Mouse (Mus musculus) left cerebral cortex, adult 11 months (tissue): ENCODE results near the gene Dedd2.

Experiments used
- DNase-seq: peaks from one replicate; pipeline ENCODE4 v3.0.0; 2022; ENCODE audit warnings: low spot score

Dedd2 gene

GRCm38 (mm10) chr7:25246079-25246758 lies 25.8 kb upstream of the Dedd2 start:
- DNase-seq, result no peak

- no peak for DNase-seq
Observed at GRCm38 (mm10) chr7:25244562-25245369, 24.4 kb upstream of the Dedd2 start.

- no peak for DNase-seq
Observed at GRCm38 (mm10) chr7:25243361-25243760, 22.9 kb upstream of the Dedd2 start.

GRCm38 (mm10) chr7:25241062-25241461 lies 20.6 kb upstream of the Dedd2 start:
- DNase-seq, result no peak

GRCm38 (mm10) chr7:25240631-25241030 lies 20.2 kb upstream of the Dedd2 start:
- no peak for DNase-seq

GRCm38 (mm10) chr7:25238829-25239623 lies 18.6 kb upstream of the Dedd2 start:
- no peak for DNase-seq

- DNase-seq, result peak; percentile 95
Observed at GRCm38 (mm10) chr7:25238015-25238706, 17.7 kb upstream of the Dedd2 start.

- peak; percentile 96 for DNase-seq
Observed at GRCm38 (mm10) chr7:25237249-25238014, 17.0 kb upstream of the Dedd2 start, which contains the start of gene Gsk3a. TSS of gene Gsk3a (minus strand) at chr7:25237851.

GRCm38 (mm10) chr7:25235526-25235925 lies 15.1 kb upstream of the Dedd2 start:
- no peak for DNase-seq

- DNase-seq, result no peak
Observed at GRCm38 (mm10) chr7:25233061-25233460, 12.6 kb upstream of the Dedd2 start.

GRCm38 (mm10) chr7:25232101-25232648 lies 11.8 kb upstream of the Dedd2 start:
- DNase-seq, result no peak

GRCm38 (mm10) chr7:25230690-25231285 lies 10.4 kb upstream of the Dedd2 start:
- no peak for DNase-seq

- no peak for DNase-seq
Observed at GRCm38 (mm10) chr7:25227523-25228300, 7.3 kb upstream of the Dedd2 start.

GRCm38 (mm10) chr7:25222275-25222967 lies 2.0 kb upstream of the Dedd2 start:
- no peak for DNase-seq

- DNase-seq, result peak; percentile 97
Observed at GRCm38 (mm10) chr7:25221102-25221883, 878 bp upstream of the Dedd2 start, which contains the start of gene Zfp526. TSS of gene Zfp526 (plus strand) at chr7:25221425.

- peak; percentile 90 for DNase-seq
Observed at GRCm38 (mm10) chr7:25219756-25220456, 509 bp downstream of the Dedd2 start.

GRCm38 (mm10) chr7:25219416-25219750 lies 1.0 kb downstream of the Dedd2 start:
- DNase-seq, result no peak
